Mouse (Mus musculus) heart, embryonic 10.5 days (tissue): Measurements from ENCODE around the gene Slc4a1. TPM values are rescaled to one million over a fixed set of nuclear protein-coding genes. Genes with fewer than 3 reads are reported as not detected.
A peak's percentile ranks its signal among the peaks of the same experiment; 100 is the strongest.

Experiments used
- DNase-seq: peaks from one replicate; pipeline ENCODE4 v3.0.0-alpha.2; 2017; ENCODE audit warnings: low spot score
- H3K27ac ChIP-seq: fragments of 300-500 bp; sonication (generic); 2 replicates; pipeline ENCODE4 v1.5.1; 2016; ENCODE audit warnings: mild to moderate bottlenecking
- H3K27me3 ChIP-seq: fragments of 300-500 bp; sonication (generic); 2 replicates; pipeline ENCODE4 v1.6.1; 2016; ENCODE audit warnings: mild to moderate bottlenecking; ENCODE audit not compliant: poor library complexity, insufficient read depth, severe bottlenecking
- H3K36me3 ChIP-seq: fragments of 300-500 bp; sonication (generic); 2 replicates; pipeline ENCODE4 v1.6.1; 2016; ENCODE audit warnings: mild to moderate bottlenecking, moderate library complexity
- H3K4me1 ChIP-seq: fragments of 300-500 bp; sonication (generic); 2 replicates; pipeline ENCODE4 v1.6.1; 2016; ENCODE audit warnings: mild to moderate bottlenecking
- H3K4me3 ChIP-seq: fragments of 300-500 bp; sonication (generic); 2 replicates; pipeline ENCODE4 v1.5.1; 2016; ENCODE audit warnings: mild to moderate bottlenecking, moderate library complexity
- H3K9me3 ChIP-seq: fragments of 300-500 bp; sonication (generic); 2 replicates; pipeline ENCODE4 v1.6.1; 2016; ENCODE audit warnings: mild to moderate bottlenecking, moderate library complexity
- WGBS: fragments of 180-500 bp; shearing (Covaris S2); methylation state at CpG from one replicate; pipeline ENCODE4 v1.1.7; 2016; 5-methylcytosine and 5-hydroxymethylcytosine counted together
- polyA plus RNA-seq: library from polyadenylated mRNA; unstranded; fragments of >200 nt; fragmentation: Nextera tagmentation; extraction: Ambion mirVana; gene quantifications from 2 replicates; pipeline ENCODE4 v1.2.1, GENCODE M21; 2016

Gene Slc4a1
- polyA plus RNA-seq, 1 experiment from 2014 or later: 88.9 TPM

GRCm38 (mm10) chr11:102367504-102368280, 1.7 kb upstream of the Slc4a1 start:
- no peak for DNase-seq
- Histone ChIP-seq H3K36me3 (no peaks in the 10 kb centered on the region), H3K9me3 (no peaks in the 10 kb centered on the region), H3K27ac (peak overlapping the region; percentile 22; the same call in 1 of the 2 replicates), H3K4me3 (no peak overlapping the region), H3K27me3 (peaks cover 23% of the 10 kb centered on the region), H3K4me1 (peaks cover 20% of the 10 kb centered on the region)
- WGBS: 75% methylated on average over 9 of the region's 9 CpGs

GRCm38 (mm10) chr11:102365699-102366098, 304 bp downstream of the Slc4a1 start:
- H3K27ac ChIP-seq: peak overlapping the region; percentile 78; the same call in 1 of the 2 replicates
- H3K27me3 ChIP-seq: peaks cover 36% of the 10 kb centered on the region
- no peak overlapping the region for H3K4me3 ChIP-seq
- peaks cover 18% of the 10 kb centered on the region for H3K4me1 ChIP-seq
- no peaks in the 10 kb centered on the region for H3K36me3 ChIP-seq
- 33% methylated on average over 4 of the region's 4 CpGs for WGBS
- DNase-seq: no peak
- no peaks in the 10 kb centered on the region for H3K9me3 ChIP-seq

GRCm38 (mm10) chr11:102364570-102365371, 1.2 kb downstream of the Slc4a1 start:
- Histone ChIP-seq H3K27ac (peak overlapping the region; percentile 78), H3K4me1 (peaks cover 16% of the 10 kb centered on the region), H3K4me3 (peak overlapping the region; percentile 47), H3K9me3 (no peaks in the 10 kb centered on the region), H3K27me3 (peaks cover 36% of the 10 kb centered on the region), H3K36me3 (no peaks in the 10 kb centered on the region)
- peak; percentile 95 for DNase-seq
- 66% methylated on average over 14 of the region's 14 CpGs for WGBS

GRCm38 (mm10) chr11:102363623-102364022, 2.4 kb downstream of the Slc4a1 start:
- peak; percentile 96 for DNase-seq
- Histone ChIP-seq H3K27me3 (peaks cover 42% of the 10 kb centered on the region), H3K27ac (peak overlapping the region; percentile 78; the same call in 1 of the 2 replicates), H3K4me3 (peak overlapping the region; percentile 47), H3K36me3 (no peaks in the 10 kb centered on the region), H3K9me3 (no peaks in the 10 kb centered on the region), H3K4me1 (peaks cover 8% of the 10 kb centered on the region; the same call in 1 of the 2 replicates)
- WGBS: 21% methylated on average over 2 of the region's 2 CpGs

GRCm38 (mm10) chr11:102361776-102362495, 4.1 kb downstream of the Slc4a1 start:
- Histone ChIP-seq H3K4me3 (peak overlapping the region; percentile 47), H3K27me3 (peaks cover 59% of the 10 kb centered on the region), H3K9me3 (no peaks in the 10 kb centered on the region), H3K36me3 (no peaks in the 10 kb centered on the region), H3K27ac (peak overlapping the region; percentile 69; the same call in 1 of the 2 replicates), H3K4me1 (peaks cover 8% of the 10 kb centered on the region; the same call in 1 of the 2 replicates)
- no peak for DNase-seq
- 75% methylated on average over 8 of the region's 8 CpGs for WGBS

GRCm38 (mm10) chr11:102358365-102358764, 7.6 kb downstream of the Slc4a1 start:
- no peak overlapping the region for H3K4me3 ChIP-seq
- no peak overlapping the region for H3K27ac ChIP-seq
- H3K27me3 ChIP-seq: peaks cover 70% of the 10 kb centered on the region
- H3K4me1 ChIP-seq: no peaks in the 10 kb centered on the region; the same call in 1 of the 2 replicates
- H3K36me3 ChIP-seq: no peaks in the 10 kb centered on the region
- no peaks in the 10 kb centered on the region for H3K9me3 ChIP-seq
- no peak for DNase-seq
- WGBS: 59% methylated on average over 10 of the region's 10 CpGs

GRCm38 (mm10) chr11:102356636-102357350, 9.2 kb downstream of the Slc4a1 start:
- no peaks in the 10 kb centered on the region for H3K9me3 ChIP-seq
- no peak for DNase-seq
- 54% methylated on average over 31 of the region's 31 CpGs for WGBS
- H3K36me3 ChIP-seq: 0 out of 2 replicates have a peak, but pooled peaks cover 3% of the 10 kb centered on the region
- H3K27me3 ChIP-seq: peaks cover 73% of the 10 kb centered on the region
- H3K27ac ChIP-seq: no peak overlapping the region
- no peaks in the 10 kb centered on the region; the same call in 1 of the 2 replicates for H3K4me1 ChIP-seq
- no peak overlapping the region for H3K4me3 ChIP-seq

- WGBS: 74% methylated on average over 12 of the region's 12 CpGs
- H3K27ac ChIP-seq: no peak overlapping the region
Measured at GRCm38 (mm10) chr11:102356190-102356589, 9.8 kb downstream of the Slc4a1 start.

GRCm38 (mm10) chr11:102355501-102355900, 10.5 kb downstream of the Slc4a1 start:
- no peak overlapping the region for H3K27ac ChIP-seq
- no peaks in the 10 kb centered on the region; the same call in 1 of the 2 replicates for H3K4me1 ChIP-seq
- peaks cover 73% of the 10 kb centered on the region for H3K27me3 ChIP-seq
- H3K9me3 ChIP-seq: no peaks in the 10 kb centered on the region
- WGBS: 78% methylated on average over 3 of the region's 3 CpGs
- H3K36me3 ChIP-seq: 0 out of 2 replicates have a peak, but pooled peaks cover 3% of the 10 kb centered on the region
- DNase-seq: no peak
- H3K4me3 ChIP-seq: no peak overlapping the region

More at GRCm38 (mm10) chr11:102356190-102356589, 9.8 kb downstream of the Slc4a1 start:
- Histone ChIP-seq H3K36me3 (0 out of 2 replicates have a peak, but pooled peaks cover 3% of the 10 kb centered on the region), H3K9me3 (no peaks in the 10 kb centered on the region), H3K27me3 (peaks cover 71% of the 10 kb centered on the region), H3K4me1 (no peaks in the 10 kb centered on the region; the same call in 1 of the 2 replicates), H3K4me3 (no peak overlapping the region)
- no peak for DNase-seq

GRCm38 (mm10) chr11:102353021-102353431, 13.0 kb downstream of the Slc4a1 start:
- Histone ChIP-seq H3K4me1 (no peaks in the 10 kb centered on the region), H3K9me3 (no peaks in the 10 kb centered on the region), H3K4me3 (no peak overlapping the region), H3K36me3 (0 out of 2 replicates have a peak, but pooled peaks cover 3% of the 10 kb centered on the region), H3K27ac (no peak overlapping the region), H3K27me3 (peaks cover 57% of the 10 kb centered on the region)
- no peak for DNase-seq
- WGBS: 48% methylated on average over 8 of the region's 8 CpGs

- Histone ChIP-seq H3K4me1 (no peaks in the 10 kb centered on the region), H3K9me3 (no peaks in the 10 kb centered on the region), H3K36me3 (0 out of 2 replicates have a peak, but pooled peaks cover 3% of the 10 kb centered on the region), H3K27ac (no peak overlapping the region), H3K4me3 (no peak overlapping the region), H3K27me3 (peaks cover 50% of the 10 kb centered on the region)
- 55% methylated on average over 5 of the region's 5 CpGs for WGBS
- no peak for DNase-seq
Measured at GRCm38 (mm10) chr11:102352378-102352777, 13.6 kb downstream of the Slc4a1 start.
